Mouse (Mus musculus) liver, embryonic 16.5 days (tissue): ENCODE results near the gene Snx17. TPM values are rescaled to one million over a fixed set of nuclear protein-coding genes. Genes with fewer than 3 reads are reported as not detected.

Source experiments
- ATAC-seq: fragments of 200-750 bp; cut with Nextera tagmentation; 2 replicates; pipeline ENCODE4 v1.8.0; 2017; ENCODE audit warnings: low read depth, mild to moderate bottlenecking, moderate number of reproducible peaks, moderate library complexity
- H3K27ac ChIP-seq: fragments of 300-500 bp; sonication (generic); 2 replicates; pipeline ENCODE4 v1.5.1; 2014; ENCODE audit warnings: mild to moderate bottlenecking, low read length
- H3K27me3 ChIP-seq: fragments of 300-500 bp; sonication (generic); 2 replicates; pipeline ENCODE4 v1.6.1; 2014; ENCODE audit warnings: low read depth, low read length, mixed read lengths; ENCODE audit not compliant: control insufficient read depth, insufficient read depth
- H3K36me3 ChIP-seq: fragments of 300-500 bp; sonication (generic); 2 replicates; pipeline ENCODE4 v1.6.1; 2014; ENCODE audit warnings: mild to moderate bottlenecking; ENCODE audit not compliant: control insufficient read depth, insufficient read depth
- H3K4me1 ChIP-seq: fragments of 300-500 bp; sonication (generic); 2 replicates; pipeline ENCODE4 v1.6.1; 2014; ENCODE audit warnings: low read depth, low read length, mixed read lengths; ENCODE audit not compliant: control insufficient read depth
- H3K4me2 ChIP-seq: fragments of 300-500 bp; sonication (generic); 2 replicates; pipeline ENCODE4 v1.6.1; 2014; ENCODE audit warnings: low read depth, low read length, mixed read lengths
- H3K4me3 ChIP-seq: fragments of 300-500 bp; sonication (generic); 2 replicates; pipeline ENCODE4 v1.5.1; 2014; ENCODE audit warnings: low read depth, mild to moderate bottlenecking, low read length
- H3K9ac ChIP-seq: fragments of 300-500 bp; sonication (generic); 2 replicates; pipeline ENCODE4 v1.6.1; 2014; ENCODE audit warnings: low read depth, low read length
- H3K9me3 ChIP-seq: fragments of 300-500 bp; sonication (generic); replicated peaks from 2 replicates; pipeline ENCODE4 v1.6.1; 2016; ENCODE audit warnings: low read length; ENCODE audit not compliant: control insufficient read depth
- WGBS: fragments of 180-500 bp; shearing (Covaris S2); extraction: QIAGEN DNeasy Blood & Tissue Kit; methylation state at CpG from one replicate; pipeline ENCODE4 v1.1.7; 2014; ENCODE audit not compliant: insufficient replicate concordance; 5-methylcytosine and 5-hydroxymethylcytosine counted together
- polyA plus RNA-seq: library from polyadenylated mRNA; unstranded; fragments of >200 nt; fragmentation: Nextera tagmentation; extraction: Ambion mirVana; gene quantifications from 2 replicates; pipeline ENCODE4 v1.2.1, GENCODE M21; 2015

Gene Snx17
- polyA plus RNA-seq, 1 experiment from 2014 or later, result 36.8 TPM

GRCm38 (mm10) chr5:31242191-31242590 lies 49.2 kb downstream of the Snx17 start:
- Histone ChIP-seq H3K4me2 (peak overlapping the region; percentile 94), H3K4me1 (peaks cover 10% of the 10 kb centered on the region), H3K27me3 (no peaks in the 10 kb centered on the region), H3K4me3 (peak overlapping the region; percentile 99), H3K9me3 (no peaks in the 10 kb centered on the region), H3K27ac (no peak overlapping the region), H3K9ac (peak overlapping the region; percentile 99), H3K36me3 (peaks cover 14% of the 10 kb centered on the region)
- no peak for ATAC-seq
- WGBS, result 25% methylated on average over 10 of the region's 10 CpGs

Other genes with a start within 250 kb of the Snx17 start
- 3.1 and 3.2 TPM in 2 replicates for gene Cgref1, start 247.6 kb upstream of the Snx17 start, polyA plus RNA-seq
- gene Preb, start 232.9 kb upstream of the Snx17 start, polyA plus RNA-seq, result 92.0 and 102 TPM in 2 replicates
- gene Tcf23, start 224.6 kb upstream of the Snx17 start, polyA plus RNA-seq, result 0.02 and 0.07 TPM in 2 replicates
- gene Atraid, start 144.9 kb upstream of the Snx17 start, polyA plus RNA-seq, result 63.8 and 67.9 TPM in 2 replicates
- gene Slc5a6, start 144.3 kb upstream of the Snx17 start, polyA plus RNA-seq, result 3.1 and 4.8 TPM in 2 replicates
- 13.0 and 14.2 TPM in 2 replicates for gene Cad, start 138.4 kb upstream of the Snx17 start, polyA plus RNA-seq
- not detected in 2 replicates for gene Dnajc5g, start 86.9 kb upstream of the Snx17 start, polyA plus RNA-seq
- 0.39 and 0.48 TPM in 2 replicates for gene Slc30a3, start 85.0 kb upstream of the Snx17 start, polyA plus RNA-seq
- gene Trim54, start 76.5 kb upstream of the Snx17 start, polyA plus RNA-seq, result 0.41 and 0.57 TPM in 2 replicates
- gene Ucn, start 54.4 kb upstream of the Snx17 start, polyA plus RNA-seq, result not detected in 2 replicates
- gene Mpv17, start 39.0 kb upstream of the Snx17 start, polyA plus RNA-seq, result 20.7 and 21.5 TPM in 2 replicates
- 0.33 and 0.74 TPM in 2 replicates for gene Gm29609, start 13.3 kb upstream of the Snx17 start, polyA plus RNA-seq
- gene Gtf3c2, start 13.1 kb upstream of the Snx17 start, polyA plus RNA-seq, result 29.3 and 32.2 TPM in 2 replicates
- 38.5 and 42.2 TPM in 2 replicates for gene Eif2b4, start 203 bp downstream of the Snx17 start, polyA plus RNA-seq
- gene Zfp513, start 9.1 kb downstream of the Snx17 start, polyA plus RNA-seq, result 1.8 and 2.6 TPM in 2 replicates
- 90.8 and 97.8 TPM in 2 replicates for gene Ppm1g, start 27.5 kb downstream of the Snx17 start, polyA plus RNA-seq
- 44.4 and 44.9 TPM in 2 replicates for gene Nrbp1, start 47.6 kb downstream of the Snx17 start, polyA plus RNA-seq
- not detected in 2 replicates for gene Gm9970, start 48.0 kb downstream of the Snx17 start, polyA plus RNA-seq
- 4.8 and 4.9 TPM in 2 replicates for gene Krtcap3, start 58.5 kb downstream of the Snx17 start, polyA plus RNA-seq
- 4.5 and 5.1 TPM in 2 replicates for gene Ift172, start 97.9 kb downstream of the Snx17 start, polyA plus RNA-seq
- gene Fndc4, start 102.9 kb downstream of the Snx17 start, polyA plus RNA-seq, result 4.0 and 5.2 TPM in 2 replicates
- 31.1 and 39.4 TPM in 2 replicates for gene Gckr, start 104.2 kb downstream of the Snx17 start, polyA plus RNA-seq